Mouse (Mus musculus) MEL (cell line): ENCODE measurements around the gene S1pr4.

Experiments
- HCFC1 ChIP-seq: IDR thresholded peaks from 2 replicates; pipeline ENCODE4 v1.6.1; 2012; ENCODE audit warnings: low read depth, mild to moderate bottlenecking, inconsistent platforms, low read length, improper control_type of control experiment, moderate library complexity
- KAT2A ChIP-seq: conservative IDR thresholded peaks from 2 replicates; pipeline ENCODE4 v1.6.1; 2012; ENCODE audit warnings: low read depth, low read length, improper control_type of control experiment, inconsistent platforms
- MAFK ChIP-seq: IDR thresholded peaks from 2 replicates; pipeline ENCODE4 v1.6.1; 2011; ENCODE audit warnings: low read depth, mild to moderate bottlenecking, low read length, improper control_type of control experiment, borderline replicate concordance
- MAX ChIP-seq: IDR thresholded peaks from 2 replicates; pipeline ENCODE4 v1.6.1; 2011; ENCODE audit warnings: low read length, improper control_type of control experiment
- POLR2A ChIP-seq, 2 experiments: IDR thresholded peaks; 2 replicates each; pipeline ENCODE4 v1.6.1; 2011 to 2012; ENCODE audit warnings: low read length in 2 of 2, mild to moderate bottlenecking in 2 of 2, control low read depth in 1 of 2, improper control_type of control experiment in 1 of 2, low read depth in 1 of 2, moderate library complexity in 1 of 2; ENCODE audit not compliant: control insufficient read depth in 1 of 2, insufficient read depth in 1 of 2, poor library complexity in 1 of 2
- USF1 ChIP-seq: IDR thresholded peaks from 2 replicates; pipeline ENCODE4 v1.6.1; 2014; ENCODE audit warnings: low read depth, mild to moderate bottlenecking, inconsistent platforms, low read length, improper control_type of control experiment, moderate library complexity

DNA sequence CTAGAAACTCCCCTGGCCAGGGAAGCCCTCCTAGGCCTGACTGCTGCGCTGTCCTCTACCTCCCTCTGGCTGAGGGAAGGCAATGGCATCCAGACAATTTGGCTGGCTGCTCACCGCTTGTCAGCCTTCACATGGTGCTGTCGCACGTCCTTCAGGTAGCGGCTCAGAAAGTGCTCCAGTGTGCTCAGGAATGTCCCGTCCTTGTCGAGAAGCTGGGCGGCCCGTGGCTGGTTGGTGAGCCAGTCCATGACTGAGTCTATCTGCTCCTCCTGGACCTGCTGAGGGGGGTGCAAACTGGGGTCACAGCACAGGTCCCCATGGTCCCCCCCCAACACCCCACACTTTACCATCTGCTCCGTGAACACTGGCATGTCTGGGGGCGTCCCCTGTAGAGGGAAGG is 11.9 kb downstream of the S1pr4 start:
- TF ChIP-seq MAFK (no peak), MAX (no peak), POLR2A (IDR thresholded peaks at IDR 0.05; ENCODE audit: control insufficient read depth in 1 of 2, insufficient read depth in 1 of 2, low read depth in 1 of 2, low read length in 2 of 2, poor library complexity in 1 of 2) (no peak), HCFC1 (no peak), USF1 (no peak), KAT2A (no peak)
